Mouse (Mus musculus): ENCODE measurements at regions not wholly inside any gene's neighbourhood (a gene's known extent, or its start where the extent isn't known, plus 50 kb on each side); places are given as distances from the start of the nearest gene placed in this dataset.

DNA sequence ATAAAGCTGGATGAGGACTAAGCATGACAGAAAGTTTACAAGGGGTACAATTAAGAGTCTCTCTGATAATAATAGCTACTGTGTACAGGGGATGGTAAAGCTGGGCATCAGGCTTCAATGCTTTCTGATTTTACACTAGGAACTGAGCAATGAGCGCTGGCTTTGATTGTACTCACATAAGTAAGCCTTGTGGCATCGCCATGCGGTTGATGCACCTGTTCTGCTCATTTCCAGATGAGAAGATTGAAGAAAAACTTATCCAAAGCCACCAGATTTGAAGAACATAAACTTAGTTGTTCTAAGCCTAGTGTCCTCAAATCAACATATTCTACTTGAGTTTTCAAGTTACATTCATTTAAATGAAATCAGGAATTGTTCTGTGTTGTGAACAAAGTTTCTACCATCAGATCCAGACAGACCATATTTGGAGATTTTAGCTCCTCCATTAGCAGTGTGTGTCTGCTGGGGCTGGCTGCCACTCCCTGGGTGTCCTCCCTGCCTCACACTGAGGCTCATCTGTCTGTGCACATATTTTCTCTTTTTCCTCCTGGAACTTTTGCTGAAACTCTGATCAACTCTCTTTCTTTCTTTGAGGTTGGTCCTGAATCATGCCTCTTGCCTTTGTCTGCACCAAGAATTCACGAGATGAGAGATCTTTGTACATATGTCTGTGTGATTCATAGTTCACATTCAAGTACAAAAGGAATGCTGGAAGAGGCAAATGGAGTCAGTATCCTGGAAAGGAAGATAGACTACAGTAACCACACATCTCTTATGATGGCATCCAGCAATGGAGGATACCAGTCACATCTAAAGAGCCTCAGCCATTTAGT lies 68.2 kb upstream of the Ifne start:
- no peak for TF ChIP-seq CTCF (IDR thresholded peaks at IDR 0.05; ENCODE audit: low read depth)
- no peak for TF ChIP-seq EP300 (IDR thresholded peaks at IDR 0.05; ENCODE audit: low read depth)
